Mouse (Mus musculus) myocyte (in vitro differentiated cells): ENCODE measurements at regions not wholly inside any gene's neighbourhood (a gene's known extent, or its start where the extent isn't known, plus 50 kb on each side); places are given as distances from the start of the nearest gene placed in this dataset.

Experiments used
- H3K27me3 ChIP-seq: one replicate; pipeline ENCODE4 v1.6.1; 2011; ENCODE audit not compliant: control insufficient read depth, insufficient read depth, insufficient read length
- H3K36me3 ChIP-seq: one replicate; pipeline ENCODE4 v1.6.1; 2011; ENCODE audit not compliant: control insufficient read depth, insufficient read depth
- H3K4me2 ChIP-seq: one replicate; pipeline ENCODE4 v1.6.1; 2011; ENCODE audit warnings: low read depth, control low read depth
- H3K4me3 ChIP-seq: one replicate; pipeline ENCODE4 v1.5.1; 2011; ENCODE audit warnings: mild to moderate bottlenecking, control low read depth, moderate library complexity
- H3K79me2 ChIP-seq: one replicate; pipeline ENCODE4 v1.6.1; 2011; ENCODE audit not compliant: control insufficient read depth, insufficient read depth
- H3ac ChIP-seq: one replicate; pipeline ENCODE4 v1.6.1; 2011; ENCODE audit not compliant: control insufficient read depth, insufficient read length
- CEBPB ChIP-seq: IDR thresholded peaks from 2 replicates; pipeline ENCODE4 v1.6.1; 2011; ENCODE audit warnings: mild to moderate bottlenecking, moderate library complexity; ENCODE audit not compliant: poor library complexity, insufficient read depth, severe bottlenecking
- E2F4 ChIP-seq: IDR thresholded peaks from one replicate; pipeline ENCODE4 v1.6.1; 2011; ENCODE audit warnings: mild to moderate bottlenecking, control low read depth, moderate library complexity; ENCODE audit not compliant: insufficient read depth
- MAX ChIP-seq: IDR thresholded peaks from one replicate; pipeline ENCODE4 v1.6.1; 2011; ENCODE audit warnings: low read depth, mild to moderate bottlenecking, control low read depth
- MYOD1 ChIP-seq, 3 experiments: IDR thresholded peaks; one replicate each; pipeline ENCODE4 v1.6.1; 2011; ENCODE audit warnings: control low read depth in 2 of 3, low read depth in 2 of 3, mild to moderate bottlenecking in 2 of 3, moderate library complexity in 1 of 3; ENCODE audit not compliant: insufficient read length in 2 of 3, control insufficient read depth in 1 of 3
- MYOG ChIP-seq, 3 experiments: IDR thresholded peaks; one replicate each; pipeline ENCODE4 v1.6.1; 2011; ENCODE audit warnings: control low read depth in 2 of 3, low read depth in 2 of 3, mild to moderate bottlenecking in 2 of 3; ENCODE audit not compliant: insufficient read length in 2 of 3, control insufficient read depth in 1 of 3, insufficient read depth in 1 of 3
- POLR2A ChIP-seq: IDR thresholded peaks from one replicate; pipeline ENCODE4 v1.6.1; 2011; ENCODE audit warnings: low read depth, mild to moderate bottlenecking, control low read depth, moderate library complexity; ENCODE audit not compliant: insufficient read length
- POLR2AphosphoS2 ChIP-seq: IDR thresholded peaks from one replicate; pipeline ENCODE4 v1.6.1; 2011; ENCODE audit warnings: low read depth, control low read depth; ENCODE audit not compliant: insufficient read length
- REST ChIP-seq: IDR thresholded peaks from one replicate; pipeline ENCODE4 v1.6.1; 2011; ENCODE audit warnings: mild to moderate bottlenecking, control low read depth, moderate library complexity; ENCODE audit not compliant: insufficient read depth, insufficient read length
- SRF ChIP-seq: IDR thresholded peaks from one replicate; pipeline ENCODE4 v1.6.1; 2011; ENCODE audit warnings: low read depth; ENCODE audit not compliant: control insufficient read depth, insufficient read length
- TCF12 ChIP-seq: IDR thresholded peaks from one replicate; pipeline ENCODE4 v1.6.1; 2011; ENCODE audit warnings: mild to moderate bottlenecking, control low read depth; ENCODE audit not compliant: poor library complexity, insufficient read depth, severe bottlenecking
- TCF3 ChIP-seq: IDR thresholded peaks from one replicate; pipeline ENCODE4 v1.6.1; 2011; ENCODE audit warnings: low read depth, control low read depth; ENCODE audit not compliant: insufficient read length
- USF1 ChIP-seq: IDR thresholded peaks from one replicate; pipeline ENCODE4 v1.6.1; 2011; ENCODE audit warnings: low read depth, mild to moderate bottlenecking, control low read depth, moderate library complexity

DNA sequence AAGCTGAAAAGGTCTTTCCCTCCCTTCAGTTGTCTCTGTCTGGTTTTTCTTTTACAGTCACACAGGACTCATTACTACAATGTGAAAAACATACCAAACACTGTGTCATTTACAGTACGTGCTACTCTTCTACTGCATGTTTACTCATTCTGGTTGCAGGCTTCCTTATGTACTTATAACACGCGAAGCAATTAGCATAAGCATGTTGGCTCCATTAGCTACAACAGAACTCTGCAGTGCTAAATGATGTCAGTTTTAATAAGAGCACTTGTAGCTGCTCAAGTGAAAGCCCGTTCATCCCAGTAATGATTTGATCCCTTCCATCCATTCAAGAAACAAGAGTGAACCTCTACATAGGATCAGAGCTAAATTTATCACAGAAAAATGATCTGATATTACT lies 199.2 kb downstream of the S1pr1 start:
- TF ChIP-seq E2F4 (no peak), CEBPB (no peak), TCF3 (no peak), POLR2A (no peak), SRF (no peak), USF1 (no peak), TCF12 (no peak), POLR2AphosphoS2 (no peak), MYOG (IDR thresholded peaks at IDR 0.05; ENCODE audit: control insufficient read depth in 1 of 3, insufficient read depth in 1 of 3, insufficient read length in 2 of 3, low read depth in 2 of 3) (no peak), MYOD1 (IDR thresholded peaks at IDR 0.05; ENCODE audit: control insufficient read depth in 1 of 3, insufficient read length in 2 of 3, low read depth in 2 of 3) (no peak), REST (no peak), MAX (no peak)
- H3K36me3 ChIP-seq = no peaks in the 10 kb centered on the region
- no peak overlapping the region for H3K4me3 ChIP-seq
- no peaks in the 10 kb centered on the region for H3K27me3 ChIP-seq
- no peak overlapping the region for H3ac ChIP-seq
- H3K79me2 ChIP-seq = no peaks in the 10 kb centered on the region
- H3K4me2 ChIP-seq = no peak overlapping the region

DNA sequence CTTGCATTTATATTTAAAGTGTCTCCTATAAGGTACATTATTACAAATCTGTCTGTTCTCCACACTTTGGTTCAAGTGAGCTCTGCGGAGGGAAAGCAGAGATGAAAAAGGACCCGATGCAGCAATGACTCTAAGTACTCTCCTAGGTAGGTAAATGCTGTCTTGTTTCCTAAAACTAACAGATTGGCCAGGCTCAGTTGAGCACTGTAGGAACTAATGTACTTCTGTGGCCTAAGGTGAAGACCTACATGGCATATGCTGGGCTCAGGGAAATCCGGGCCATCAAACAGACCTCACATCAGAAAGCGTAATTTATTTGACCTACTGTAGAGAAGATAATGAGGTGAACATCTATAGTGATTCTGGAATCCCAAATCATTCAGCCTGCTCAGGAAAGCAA lies 205.2 kb downstream of the S1pr1 start:
- no peaks in the 10 kb centered on the region for H3K79me2 ChIP-seq
- H3ac ChIP-seq = no peak overlapping the region
- H3K4me2 ChIP-seq = no peak overlapping the region
- no peaks in the 10 kb centered on the region for H3K36me3 ChIP-seq
- H3K27me3 ChIP-seq = no peaks in the 10 kb centered on the region
- no peak for TF ChIP-seq E2F4
- TF ChIP-seq TCF3 = no peak
- TF ChIP-seq POLR2AphosphoS2 = no peak
- no peak for TF ChIP-seq REST
- no peak for TF ChIP-seq MYOG (IDR thresholded peaks at IDR 0.05; ENCODE audit: control insufficient read depth in 1 of 3, insufficient read depth in 1 of 3, insufficient read length in 2 of 3, low read depth in 2 of 3)
- TF ChIP-seq TCF12 = no peak
- TF ChIP-seq POLR2A = no peak
- TF ChIP-seq SRF = no peak
- TF ChIP-seq USF1 = no peak
- TF ChIP-seq MAX = no peak
- no peak overlapping the region for H3K4me3 ChIP-seq

DNA sequence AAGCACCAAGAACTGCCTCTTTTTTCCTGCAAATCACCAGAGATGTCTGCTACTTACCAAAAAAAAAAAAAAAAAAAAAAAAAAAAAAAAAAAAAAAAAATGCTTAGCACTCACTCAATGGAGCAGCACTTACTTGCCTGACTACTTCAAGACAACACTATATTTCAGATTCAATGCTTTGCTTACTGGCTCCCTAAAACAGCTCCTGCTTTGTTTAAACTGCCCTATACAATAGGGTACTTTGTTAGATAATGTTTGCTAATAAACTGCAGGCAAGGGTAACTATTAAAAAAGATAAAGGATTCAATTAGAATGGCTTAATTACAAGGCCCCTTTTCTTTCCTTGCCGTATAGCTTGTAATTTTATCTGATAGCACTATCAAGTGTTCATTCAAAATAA lies 217.5 kb downstream of the S1pr1 start:
- H3K4me3 ChIP-seq = no peak overlapping the region
- no peaks in the 10 kb centered on the region for H3K79me2 ChIP-seq
- no peak overlapping the region for H3ac ChIP-seq
- no peak for TF ChIP-seq E2F4
- no peak for TF ChIP-seq TCF3
- no peak for TF ChIP-seq MAX
- no peak for TF ChIP-seq TCF12
- TF ChIP-seq MYOG (IDR thresholded peaks at IDR 0.05; ENCODE audit: control insufficient read depth in 1 of 3, insufficient read depth in 1 of 3, insufficient read length in 2 of 3, low read depth in 2 of 3) = no peak
- H3K27me3 ChIP-seq = no peaks in the 10 kb centered on the region
- H3K36me3 ChIP-seq = no peaks in the 10 kb centered on the region
- H3K4me2 ChIP-seq = no peak overlapping the region

DNA sequence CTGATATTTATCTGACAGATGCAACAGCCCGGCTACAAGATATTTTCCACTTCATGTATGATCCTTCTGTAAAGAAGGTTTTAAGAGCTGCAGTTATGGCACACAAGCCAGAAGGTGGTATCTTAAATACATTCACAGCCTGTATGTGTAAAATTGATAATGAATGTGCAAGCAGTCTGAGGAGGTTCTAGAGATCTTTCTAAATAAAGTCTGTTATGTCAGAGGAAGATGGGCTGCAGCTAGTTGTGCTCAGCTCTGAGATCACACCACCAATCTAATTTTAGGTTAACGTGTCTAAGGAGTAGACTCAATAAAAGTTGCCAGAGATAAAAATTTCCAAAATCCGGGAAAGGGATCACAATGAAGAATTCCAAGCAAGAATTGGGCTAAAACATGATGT lies 218.8 kb downstream of the S1pr1 start:
- TF ChIP-seq TCF3 (no peak), TCF12 (no peak), CEBPB (no peak), REST (no peak), USF1 (no peak), POLR2A (no peak), MYOG (IDR thresholded peaks at IDR 0.05; ENCODE audit: control insufficient read depth in 1 of 3, insufficient read depth in 1 of 3, insufficient read length in 2 of 3, low read depth in 2 of 3) (no peak), MAX (no peak), SRF (no peak), POLR2AphosphoS2 (no peak), E2F4 (no peak), MYOD1 (IDR thresholded peaks at IDR 0.05; ENCODE audit: control insufficient read depth in 1 of 3, insufficient read length in 2 of 3, low read depth in 2 of 3) (no peak)
- Histone ChIP-seq H3K4me3 (no peak overlapping the region), H3K27me3 (no peaks in the 10 kb centered on the region), H3K4me2 (no peak overlapping the region), H3K79me2 (no peaks in the 10 kb centered on the region), H3K36me3 (no peaks in the 10 kb centered on the region), H3ac (no peak overlapping the region)

DNA sequence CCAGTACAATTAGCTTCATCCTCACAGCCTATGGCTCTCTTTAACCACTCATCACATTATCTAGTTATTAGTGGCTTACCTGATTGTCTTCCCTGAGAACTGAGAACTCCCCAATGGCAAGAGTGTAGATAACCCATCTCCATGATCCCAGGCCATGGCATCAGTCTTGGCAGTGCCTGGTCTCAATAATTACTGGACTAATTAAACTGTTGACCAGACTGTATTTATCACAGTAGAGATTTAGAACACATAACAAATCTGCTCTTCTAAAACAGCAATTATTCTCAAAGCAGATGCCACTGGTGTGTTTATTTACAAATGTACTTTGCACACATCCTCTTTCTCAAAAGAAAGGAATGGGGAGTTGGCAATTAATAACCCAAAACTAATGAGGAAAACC lies 219.2 kb downstream of the S1pr1 start:
- H3K36me3 ChIP-seq = no peaks in the 10 kb centered on the region
- H3K4me2 ChIP-seq = no peak overlapping the region
- TF ChIP-seq POLR2AphosphoS2 (no peak), MYOG (IDR thresholded peaks at IDR 0.05; ENCODE audit: control insufficient read depth in 1 of 3, insufficient read depth in 1 of 3, insufficient read length in 2 of 3, low read depth in 2 of 3) (no peak), CEBPB (no peak), MYOD1 (IDR thresholded peaks at IDR 0.05; ENCODE audit: control insufficient read depth in 1 of 3, insufficient read length in 2 of 3, low read depth in 2 of 3) (no peak), POLR2A (no peak), TCF3 (no peak), E2F4 (no peak), REST (no peak), SRF (no peak), MAX (no peak)
- H3K79me2 ChIP-seq = no peaks in the 10 kb centered on the region
- H3K27me3 ChIP-seq = no peaks in the 10 kb centered on the region
- H3K4me3 ChIP-seq = no peak overlapping the region
- no peak overlapping the region for H3ac ChIP-seq
